Mouse (Mus musculus) stomach, postnatal 0 days (tissue): ENCODE results near the gene Crebl2. TPM values are rescaled to one million over a fixed set of nuclear protein-coding genes. Genes with fewer than 3 reads are reported as not detected.

Source experiments
- ATAC-seq: fragments of 200-750 bp; cut with Nextera tagmentation; 2 replicates; pipeline ENCODE4 v1.8.0; 2017; ENCODE audit not compliant: low FRiP score, low TSS enrichment
- DNase-seq: peaks from one replicate; pipeline ENCODE4 v3.0.0-alpha.2; 2016; ENCODE audit warnings: low spot score
- H3K27ac ChIP-seq: fragments of 300-500 bp; sonication (generic); replicated peaks from 2 replicates; pipeline ENCODE4 v1.5.1; 2014; ENCODE audit warnings: mild to moderate bottlenecking, control low read depth
- H3K27me3 ChIP-seq: fragments of 300-500 bp; sonication (generic); 2 replicates; pipeline ENCODE4 v1.6.1; 2014; ENCODE audit warnings: low read length; ENCODE audit not compliant: control insufficient read depth, insufficient read depth
- H3K36me3 ChIP-seq: fragments of 300-500 bp; sonication (generic); 2 replicates; pipeline ENCODE4 v1.6.1; 2014; ENCODE audit warnings: low read length, mixed read lengths; ENCODE audit not compliant: control insufficient read depth, insufficient read depth
- H3K4me1 ChIP-seq: fragments of 300-500 bp; sonication (generic); replicated peaks from 2 replicates; pipeline ENCODE4 v1.6.1; 2014; ENCODE audit warnings: antibody characterized with exemption; ENCODE audit not compliant: control insufficient read depth, insufficient read depth
- H3K4me2 ChIP-seq: fragments of 300-500 bp; sonication (generic); replicated peaks from 2 replicates; pipeline ENCODE4 v1.6.1; 2014; ENCODE audit warnings: low read depth, mild to moderate bottlenecking, control low read depth, moderate library complexity
- H3K4me3 ChIP-seq: fragments of 300-500 bp; sonication (generic); 2 replicates; pipeline ENCODE4 v1.5.1; 2014; ENCODE audit warnings: low read depth, low read length, control low read depth
- H3K9ac ChIP-seq: fragments of 300-500 bp; sonication (generic); 2 replicates; pipeline ENCODE4 v1.6.1; 2014; ENCODE audit warnings: mild to moderate bottlenecking, low read length, control low read depth, mixed read lengths
- H3K9me3 ChIP-seq: fragments of 300-500 bp; sonication (generic); 2 replicates; pipeline ENCODE4 v1.6.1; 2016; ENCODE audit warnings: low read length; ENCODE audit not compliant: control insufficient read depth
- CTCF ChIP-seq: IDR thresholded peaks from 2 replicates; pipeline ENCODE4 v1.5.1; 2016; ENCODE audit warnings: antibody characterized with exemption, low read depth, mild to moderate bottlenecking, moderate library complexity
- EP300 ChIP-seq: optimal IDR thresholded peaks from 2 replicates; pipeline ENCODE3; 2016; ENCODE audit warnings: antibody characterized with exemption
- WGBS: fragments of 180-500 bp; shearing (Covaris S2); extraction: QIAGEN DNeasy Blood & Tissue Kit; methylation state at CpG from one replicate; pipeline ENCODE4 v1.1.7; 2014; 5-methylcytosine and 5-hydroxymethylcytosine counted together
- polyA plus RNA-seq: library from polyadenylated mRNA; unstranded; fragments of >200 nt; fragmentation: Nextera tagmentation; extraction: Ambion mirVana; gene quantifications from 2 replicates; pipeline ENCODE4 v1.2.1, GENCODE M21; 2015

Gene Crebl2
- polyA plus RNA-seq, 1 experiment from 2014 or later = 4.7 TPM

GRCm38 (mm10) chr6:134848197-134848890, 18.4 kb downstream of the Crebl2 start:
- Histone ChIP-seq H3K27me3 (no peaks in the 10 kb centered on the region), H3K27ac (no peak overlapping the region), H3K9ac (no peak overlapping the region), H3K4me3 (no peak overlapping the region), H3K4me1 (no peaks in the 10 kb centered on the region), H3K4me2 (no peak overlapping the region), H3K36me3 (peaks cover 7% of the 10 kb centered on the region; the same call in 1 of the 2 replicates), H3K9me3 (no peaks in the 10 kb centered on the region)
- DNase-seq (no peak), ATAC-seq (no peak)
- WGBS = 75% methylated on average over 5 of the region's 5 CpGs
- TF ChIP-seq EP300 (no peak), CTCF (peak; percentile 62)

- no peak for TF ChIP-seq EP300
- no peak for TF ChIP-seq CTCF
- no peak overlapping the region for H3K4me2 ChIP-seq
- H3K36me3 ChIP-seq = peaks cover 7% of the 10 kb centered on the region; the same call in 1 of the 2 replicates
- H3K9me3 ChIP-seq = no peaks in the 10 kb centered on the region
- H3K4me3 ChIP-seq = no peak overlapping the region
- no peak overlapping the region for H3K9ac ChIP-seq
- H3K27me3 ChIP-seq = no peaks in the 10 kb centered on the region
- DNase-seq = no peak
- H3K27ac ChIP-seq = no peak overlapping the region
- H3K4me1 ChIP-seq = no peaks in the 10 kb centered on the region
- WGBS = 83% methylated on average over 2 of the region's 2 CpGs
- ATAC-seq = no peak
These were observed 19.5 kb downstream of the Crebl2 start for GRCm38 (mm10) chr6:134849461-134849860.

DNA sequence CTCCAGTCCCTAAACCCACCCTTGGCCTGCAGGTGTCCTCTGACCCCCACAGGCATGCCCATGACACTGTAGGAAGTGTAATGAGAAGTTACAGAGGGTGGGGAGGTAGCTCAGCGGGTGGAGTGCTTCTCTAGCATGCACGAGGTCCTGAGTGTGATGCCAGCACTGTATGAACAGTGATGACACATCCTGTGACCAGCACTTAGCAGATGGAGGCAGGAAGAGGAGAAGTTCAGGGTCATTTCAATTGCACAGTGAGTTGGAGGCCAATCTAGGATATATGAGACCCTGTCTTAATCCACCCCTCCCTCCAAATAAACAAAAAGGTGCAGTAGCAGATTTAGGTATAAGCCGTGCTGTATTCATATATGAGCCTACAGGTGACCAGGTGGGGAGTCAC, 20.0 kb downstream of the Crebl2 start:
- H3K9ac ChIP-seq = no peak overlapping the region
- WGBS = 63% methylated on average over 3 of the region's 3 CpGs
- DNase-seq (no peak), ATAC-seq (peak; percentile 45; the same call in 1 of the 2 replicates)
- H3K9me3 ChIP-seq = no peaks in the 10 kb centered on the region
- peaks cover 7% of the 10 kb centered on the region; the same call in 1 of the 2 replicates for H3K36me3 ChIP-seq
- no peak overlapping the region for H3K4me2 ChIP-seq
- H3K4me1 ChIP-seq = no peaks in the 10 kb centered on the region
- no peak overlapping the region for H3K27ac ChIP-seq
- no peak for TF ChIP-seq CTCF
- no peak for TF ChIP-seq EP300
- H3K27me3 ChIP-seq = no peaks in the 10 kb centered on the region
- H3K4me3 ChIP-seq = no peak overlapping the region

- peaks cover 5% of the 10 kb centered on the region; the same call in 1 of the 2 replicates for H3K36me3 ChIP-seq
- TF ChIP-seq EP300 (no peak), CTCF (no peak)
- DNase-seq (no peak), ATAC-seq (no peak)
- H3K9ac ChIP-seq = no peak overlapping the region
- H3K9me3 ChIP-seq = no peaks in the 10 kb centered on the region
- 79% methylated on average over 5 of the region's 5 CpGs for WGBS
- no peak overlapping the region for H3K4me2 ChIP-seq
- no peaks in the 10 kb centered on the region for H3K4me1 ChIP-seq
- H3K27ac ChIP-seq = no peak overlapping the region
- H3K4me3 ChIP-seq = no peak overlapping the region
- no peaks in the 10 kb centered on the region for H3K27me3 ChIP-seq
These were observed 24.8 kb downstream of the Crebl2 start for GRCm38 (mm10) chr6:134854782-134855181.

DNA sequence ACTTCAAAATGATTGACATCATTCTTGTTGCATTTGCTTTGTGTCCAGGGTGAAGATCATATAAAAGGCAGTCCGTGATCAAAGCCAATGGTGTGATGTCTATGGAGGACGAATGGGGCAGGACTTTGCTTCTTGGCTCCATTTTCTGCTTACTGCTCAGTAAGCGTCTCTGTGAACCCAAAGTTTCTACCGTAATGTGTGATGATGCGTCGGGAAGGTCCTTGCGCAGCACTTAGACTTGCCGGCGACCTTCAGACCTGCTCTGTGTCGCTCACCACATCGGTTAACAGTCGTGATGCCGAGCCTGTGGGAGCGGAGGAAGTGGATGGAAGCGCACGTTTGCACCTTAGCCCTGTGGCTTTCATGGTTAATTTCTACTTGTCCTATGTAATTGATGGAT, 26.0 kb downstream of the Crebl2 start:
- DNase-seq = no peak
- Histone ChIP-seq H3K4me1 (0 out of 2 replicates have a peak, but pooled peaks cover 2% of the 10 kb centered on the region), H3K36me3 (peaks cover 2% of the 10 kb centered on the region; the same call in 1 of the 2 replicates), H3K9me3 (no peaks in the 10 kb centered on the region), H3K4me3 (no peak overlapping the region), H3K27me3 (no peaks in the 10 kb centered on the region), H3K27ac (no peak overlapping the region), H3K4me2 (no peak overlapping the region), H3K9ac (no peak overlapping the region)
- 85% methylated on average over 16 of the region's 16 CpGs for WGBS
- TF ChIP-seq CTCF (no peak), EP300 (no peak)
- no peak for ATAC-seq

- Histone ChIP-seq H3K4me3 (no peak overlapping the region), H3K4me2 (no peak overlapping the region), H3K27ac (no peak overlapping the region), H3K9me3 (no peaks in the 10 kb centered on the region), H3K36me3 (no peaks in the 10 kb centered on the region), H3K9ac (no peak overlapping the region), H3K27me3 (no peaks in the 10 kb centered on the region), H3K4me1 (0 out of 2 replicates have a peak, but pooled peaks cover 2% of the 10 kb centered on the region)
- ATAC-seq = no peak
- no peak for DNase-seq
- TF ChIP-seq CTCF = no peak
- WGBS = 91% methylated on average over 6 of the region's 6 CpGs
These were observed 29.1 kb downstream of the Crebl2 start for GRCm38 (mm10) chr6:134859021-134859420.
